Mouse (Mus musculus): ENCODE data around the gene Col18a1. TPM values are rescaled to one million over a fixed set of nuclear protein-coding genes. Genes with fewer than 3 reads are reported as not detected.

The Col18a1 gene
- polyA plus RNA-seq, 1 experiment from 2014 or later = 87.8 TPM

DNA sequence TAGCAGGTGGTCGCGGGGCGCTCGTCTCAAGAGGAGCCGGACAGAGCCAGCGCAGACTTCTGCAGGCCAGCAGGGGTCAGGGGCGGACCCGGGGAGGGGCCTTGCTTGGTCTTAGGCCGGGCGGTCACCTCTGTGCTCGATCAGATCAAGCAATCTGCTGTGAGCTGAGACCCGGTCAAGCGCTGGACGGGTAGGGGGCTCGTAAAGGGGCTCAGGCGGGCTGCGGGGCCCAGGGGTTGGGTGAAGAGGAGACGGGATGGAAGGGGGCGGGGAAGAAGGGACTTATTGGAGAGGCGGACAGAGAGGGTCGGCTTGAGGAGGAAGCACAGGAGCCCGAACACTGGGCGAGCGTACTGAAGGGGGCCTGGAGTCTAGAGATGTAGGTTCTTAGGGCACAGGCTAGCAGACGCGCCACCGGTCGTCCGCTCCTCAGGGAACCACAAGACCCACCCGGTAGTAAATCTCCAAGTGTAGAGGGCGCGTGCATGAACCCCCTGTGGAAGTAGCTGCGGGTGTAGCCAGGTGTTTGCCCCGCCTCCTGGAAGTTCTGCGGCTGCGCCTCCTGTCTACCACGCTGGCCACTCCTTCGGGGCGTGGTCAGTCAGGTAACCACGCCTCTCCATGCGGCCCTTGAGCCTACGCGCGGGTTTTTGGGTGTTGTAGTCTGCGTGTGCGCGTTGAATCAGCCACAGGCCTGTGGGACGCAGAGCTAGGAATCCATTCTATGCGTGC, 133.6 kb downstream of the Col18a1 start:
- Histone ChIP-seq H3K4me1 (peaks cover 21% of the 10 kb centered on the region), H3K9me3 (no peaks in the 10 kb centered on the region), H3K27ac (peak overlapping the region; percentile 22), H3K27me3 (no peaks in the 10 kb centered on the region; the same call in 1 of the 2 replicates), H3K4me2 (replicated peaks) (peak overlapping the region; percentile 78), H3K36me3 (peaks cover 7% of the 10 kb centered on the region), H3K4me3 (peak overlapping the region; percentile 63), H3K9ac (peak overlapping the region; percentile 80)
- peak; percentile 94 for ATAC-seq (ENCODE audit: low FRiP score, low read depth)
- WGBS = under 1% methylated on average over 49 of the region's 49 CpGs

DNA sequence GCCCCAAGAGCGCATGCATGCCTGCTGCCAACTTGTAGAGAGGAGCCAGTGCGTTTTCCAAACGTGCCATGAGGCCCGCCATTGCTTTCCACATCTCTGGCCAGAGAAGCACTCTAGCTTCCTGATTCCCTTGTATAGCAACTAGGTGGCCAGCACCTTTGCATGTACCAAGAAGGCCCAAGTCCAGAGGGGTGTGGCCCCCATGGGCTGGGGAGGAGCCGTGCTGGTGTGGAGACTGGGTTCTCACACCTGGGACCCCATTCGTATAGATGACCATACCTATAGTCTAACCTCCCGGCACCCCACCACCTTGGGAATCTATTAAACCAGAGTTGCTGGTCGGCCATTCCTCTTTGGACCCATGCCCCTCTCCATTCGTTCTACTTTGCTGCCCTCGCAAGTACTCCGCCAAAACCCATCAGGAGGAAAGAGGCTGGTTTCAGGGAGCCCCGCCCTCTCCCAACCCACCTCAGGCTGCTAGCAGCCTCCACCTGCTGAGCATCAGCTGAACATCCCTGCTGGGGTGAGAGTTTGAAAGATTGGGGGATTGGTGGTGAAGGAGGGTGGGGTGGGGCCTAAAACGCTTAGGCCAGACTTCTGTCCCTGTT, 134.5 kb downstream of the Col18a1 start, which contains the start of gene Slc19a1:
Slc19a1 (plus strand) TSS at position 474 of the 608 bp plus-strand sequence.
- H3K4me1 ChIP-seq = peaks cover 21% of the 10 kb centered on the region
- H3K27me3 ChIP-seq = no peaks in the 10 kb centered on the region; the same call in 1 of the 2 replicates
- H3K27ac ChIP-seq = peak within 1 kb of the TSS; percentile 22; the same call in 1 of the 2 replicates
- peak within 1 kb of the TSS; percentile 78 for H3K4me2 ChIP-seq (replicated peaks)
- no peaks in the 10 kb centered on the region for H3K9me3 ChIP-seq
- peak within 1 kb of the TSS; percentile 80 for H3K9ac ChIP-seq
- no peak for ATAC-seq (ENCODE audit: low FRiP score, low read depth)
- peaks cover under 1% of the 10 kb centered on the region; the same call in 1 of the 2 replicates for H3K36me3 ChIP-seq
- H3K4me3 ChIP-seq = peak within 1 kb of the TSS; percentile 63
- WGBS = 41% methylated on average over 13 of the region's 13 CpGs

GRCm38 (mm10) chr10:77030666-77031065, 135.7 kb downstream of the Col18a1 start:
- Histone ChIP-seq H3K4me1 (peaks cover 21% of the 10 kb centered on the region), H3K27me3 (no peaks in the 10 kb centered on the region; the same call in 1 of the 2 replicates), H3K9me3 (no peaks in the 10 kb centered on the region), H3K4me2 (replicated peaks) (no peak overlapping the region), H3K27ac (no peak overlapping the region), H3K4me3 (no peak overlapping the region), H3K9ac (no peak overlapping the region), H3K36me3 (no peaks in the 10 kb centered on the region)
- 84% methylated on average over 5 of the region's 5 CpGs for WGBS
- no peak for ATAC-seq (ENCODE audit: low FRiP score, low read depth)

- no peak overlapping the region for H3K27ac ChIP-seq
- no peaks in the 10 kb centered on the region for H3K36me3 ChIP-seq
- H3K27me3 ChIP-seq = no peaks in the 10 kb centered on the region; the same call in 1 of the 2 replicates
- peaks cover 13% of the 10 kb centered on the region for H3K4me1 ChIP-seq
- no peaks in the 10 kb centered on the region for H3K9me3 ChIP-seq
- H3K4me3 ChIP-seq = no peak overlapping the region
- ATAC-seq (ENCODE audit: low FRiP score, low read depth) = no peak
- no peak overlapping the region for H3K9ac ChIP-seq
- WGBS = 94% methylated on average over 4 of the region's 4 CpGs
- H3K4me2 ChIP-seq (replicated peaks) = no peak overlapping the region
Measured at GRCm38 (mm10) chr10:77029761-77030160, 136.6 kb downstream of the Col18a1 start.

- H3K27ac ChIP-seq = no peak overlapping the region
- no peaks in the 10 kb centered on the region for H3K36me3 ChIP-seq
- ATAC-seq (ENCODE audit: low FRiP score, low read depth) = no peak
- H3K27me3 ChIP-seq = no peaks in the 10 kb centered on the region; the same call in 1 of the 2 replicates
- peaks cover 4% of the 10 kb centered on the region for H3K4me1 ChIP-seq
- H3K4me3 ChIP-seq = no peak overlapping the region
- 65% methylated on average over 6 of the region's 6 CpGs for WGBS
- H3K4me2 ChIP-seq (replicated peaks) = no peak overlapping the region
- no peak overlapping the region for H3K9ac ChIP-seq
- H3K9me3 ChIP-seq = no peaks in the 10 kb centered on the region
Measured at GRCm38 (mm10) chr10:77028782-77029296, 137.5 kb downstream of the Col18a1 start.

DNA sequence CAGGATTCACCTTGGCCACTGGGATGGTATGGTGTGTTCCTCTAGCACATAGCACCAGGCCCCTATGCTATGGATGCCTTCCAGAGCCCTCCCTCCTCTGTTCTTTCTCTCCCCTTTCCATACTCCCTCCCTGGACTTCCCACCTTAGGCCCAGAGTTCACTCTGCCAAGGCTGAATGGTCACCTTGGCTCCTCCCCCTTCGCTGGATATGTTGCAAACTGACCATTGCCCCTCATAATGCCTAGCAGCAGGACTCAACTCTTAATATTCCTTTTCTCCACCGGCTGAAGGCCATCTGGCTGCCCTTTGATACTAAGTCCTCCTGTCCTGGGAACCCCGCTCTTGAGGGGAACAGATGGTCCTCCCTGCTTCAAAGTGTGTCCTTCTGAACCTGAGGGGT, 139.4 kb downstream of the Col18a1 start:
- no peak overlapping the region; the same call in 1 of the 2 replicates for H3K9ac ChIP-seq
- H3K4me3 ChIP-seq = no peak overlapping the region
- H3K27me3 ChIP-seq = no peaks in the 10 kb centered on the region; the same call in 1 of the 2 replicates
- no peak for ATAC-seq (ENCODE audit: low FRiP score, low read depth)
- H3K36me3 ChIP-seq = no peaks in the 10 kb centered on the region
- WGBS = 58% methylated on average over 3 of the region's 3 CpGs
- no peaks in the 10 kb centered on the region for H3K4me1 ChIP-seq
- no peak overlapping the region for H3K27ac ChIP-seq
- H3K9me3 ChIP-seq = no peaks in the 10 kb centered on the region
- no peak overlapping the region for H3K4me2 ChIP-seq (replicated peaks)

GRCm38 (mm10) chr10:77024231-77024630, 142.1 kb downstream of the Col18a1 start:
- no peak overlapping the region for H3K4me2 ChIP-seq (replicated peaks)
- H3K4me3 ChIP-seq = no peak overlapping the region
- H3K27me3 ChIP-seq = no peaks in the 10 kb centered on the region
- 79% methylated on average over 5 of the region's 5 CpGs for WGBS
- no peak overlapping the region for H3K27ac ChIP-seq
- no peak for ATAC-seq (ENCODE audit: low FRiP score, low read depth)
- H3K9me3 ChIP-seq = no peaks in the 10 kb centered on the region
- H3K9ac ChIP-seq = no peak overlapping the region
- H3K36me3 ChIP-seq = no peaks in the 10 kb centered on the region
- H3K4me1 ChIP-seq = no peaks in the 10 kb centered on the region

DNA sequence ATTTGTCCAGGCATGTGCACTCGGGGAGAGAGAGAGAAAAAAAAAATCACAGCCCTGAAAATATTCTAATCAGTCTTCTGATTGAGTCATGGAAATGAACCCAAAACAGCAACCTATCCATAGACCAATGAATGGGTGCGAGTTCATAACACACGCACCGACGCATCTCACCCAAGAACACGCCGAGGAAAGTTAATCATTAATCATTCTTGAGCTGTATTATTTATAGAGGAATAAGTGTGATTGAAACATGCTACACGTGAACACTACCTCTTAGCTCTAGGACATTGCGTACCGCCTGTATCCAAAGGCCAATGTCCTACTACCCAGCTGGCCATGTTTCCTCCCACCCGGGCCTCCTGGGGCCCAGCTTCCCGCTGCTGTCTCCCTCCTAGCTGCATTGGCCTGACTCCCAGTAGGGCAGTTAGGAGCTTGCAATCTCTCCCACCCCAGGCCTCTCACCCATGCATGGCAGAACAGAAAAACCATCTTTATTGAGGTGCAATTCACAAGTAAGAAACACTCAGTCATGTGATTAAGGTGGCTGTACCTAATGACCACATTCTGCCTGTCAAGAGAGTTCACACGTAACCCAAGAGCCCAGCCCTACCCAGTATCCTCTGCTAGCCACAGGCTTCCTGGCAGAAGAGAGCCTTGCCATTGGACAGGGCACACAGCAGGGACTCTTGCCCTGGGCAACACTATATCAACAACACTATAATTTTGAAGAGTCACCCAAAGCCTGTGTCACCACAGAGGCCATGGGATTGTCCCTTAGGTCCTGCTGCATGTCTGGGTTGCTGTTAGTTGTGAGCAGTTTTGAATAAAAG, 143.8 kb downstream of the Col18a1 start:
- Histone ChIP-seq H3K9me3 (no peaks in the 10 kb centered on the region), H3K4me2 (replicated peaks) (no peak overlapping the region), H3K9ac (no peak overlapping the region), H3K27me3 (no peaks in the 10 kb centered on the region), H3K27ac (no peak overlapping the region), H3K4me3 (no peak overlapping the region), H3K4me1 (no peaks in the 10 kb centered on the region), H3K36me3 (no peaks in the 10 kb centered on the region)
- no peak for ATAC-seq (ENCODE audit: low FRiP score, low read depth)
- 80% methylated on average over 13 of the region's 13 CpGs for WGBS

DNA sequence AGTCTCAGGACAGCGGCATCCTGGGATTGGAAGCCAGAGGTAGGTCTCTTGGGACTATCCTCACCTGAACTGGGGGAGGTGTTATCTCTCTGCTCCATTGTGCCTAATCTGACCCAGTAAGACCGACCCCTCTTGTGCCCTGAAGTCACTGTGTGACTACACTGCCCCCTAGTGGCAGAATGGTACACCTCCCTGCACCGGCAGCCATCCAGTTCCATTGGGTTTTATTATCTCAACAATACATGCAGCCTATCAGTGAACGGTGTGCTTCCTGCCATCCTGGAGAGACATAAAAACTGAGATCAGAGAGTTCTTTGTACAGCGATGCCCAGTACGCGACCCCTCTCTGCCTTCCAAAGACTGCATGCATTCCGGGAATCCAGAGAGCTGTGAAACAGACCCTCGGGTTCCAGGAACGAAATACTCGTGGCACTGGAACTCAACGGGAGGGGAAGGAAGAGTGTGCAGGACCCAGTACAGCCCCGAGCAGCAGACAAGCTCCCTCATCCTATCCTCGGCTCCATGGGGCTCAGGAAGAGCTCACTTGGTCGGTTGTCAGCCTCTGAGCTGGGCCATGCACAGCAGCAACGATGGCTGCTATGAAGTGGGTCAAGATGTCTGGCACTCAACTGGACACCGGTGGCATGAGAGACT, 144.8 kb downstream of the Col18a1 start:
- no peak overlapping the region for H3K27ac ChIP-seq
- no peaks in the 10 kb centered on the region for H3K27me3 ChIP-seq
- no peaks in the 10 kb centered on the region for H3K4me1 ChIP-seq
- 33% methylated on average over 17 of the region's 17 CpGs for WGBS
- H3K9ac ChIP-seq = 0 out of 2 replicates have a peak overlapping the region, but pooled peaks have one; percentile 39
- 0 out of 2 replicates have a peak overlapping the region, but pooled peaks have one; percentile 15 for H3K4me3 ChIP-seq
- peak; percentile 66 for ATAC-seq (ENCODE audit: low FRiP score, low read depth)
- H3K4me2 ChIP-seq (replicated peaks) = peak overlapping the region; percentile 50
- no peaks in the 10 kb centered on the region for H3K9me3 ChIP-seq
- H3K36me3 ChIP-seq = no peaks in the 10 kb centered on the region

GRCm38 (mm10) chr10:77017662-77018061, 148.7 kb downstream of the Col18a1 start:
- Histone ChIP-seq H3K27me3 (no peaks in the 10 kb centered on the region), H3K4me2 (replicated peaks) (no peak overlapping the region), H3K4me3 (no peak overlapping the region), H3K27ac (no peak overlapping the region), H3K9me3 (no peaks in the 10 kb centered on the region), H3K36me3 (no peaks in the 10 kb centered on the region), H3K9ac (no peak overlapping the region), H3K4me1 (no peaks in the 10 kb centered on the region)
- WGBS = 64% methylated on average over 9 of the region's 9 CpGs
- no peak for ATAC-seq (ENCODE audit: low FRiP score, low read depth)

- ATAC-seq (ENCODE audit: low FRiP score, low read depth) = no peak
- H3K4me3 ChIP-seq = no peak overlapping the region
- no peaks in the 10 kb centered on the region for H3K27me3 ChIP-seq
- WGBS = 73% methylated on average over 2 of the region's 2 CpGs
- H3K9me3 ChIP-seq = no peaks in the 10 kb centered on the region
- H3K4me1 ChIP-seq = no peaks in the 10 kb centered on the region
- H3K9ac ChIP-seq = no peak overlapping the region
- H3K36me3 ChIP-seq = no peaks in the 10 kb centered on the region
- H3K4me2 ChIP-seq (replicated peaks) = no peak overlapping the region
- no peak overlapping the region for H3K27ac ChIP-seq
Measured at GRCm38 (mm10) chr10:77017061-77017460, 149.3 kb downstream of the Col18a1 start.
